Mouse (Mus musculus) midbrain, embryonic 10.5 days (tissue): ENCODE measurements around the gene Tmem170b. TPM values are rescaled to one million over a fixed set of nuclear protein-coding genes. Genes with fewer than 3 reads are reported as not detected.

Experiments used
- DNase-seq: peaks from one replicate; pipeline ENCODE4 v3.0.0-alpha.2; 2017; ENCODE audit warnings: low spot score
- H3K27ac ChIP-seq: fragments of 300-500 bp; sonication (generic); replicated peaks from 2 replicates; pipeline ENCODE4 v1.5.1; 2016; ENCODE audit warnings: mild to moderate bottlenecking
- H3K27me3 ChIP-seq: fragments of 300-500 bp; sonication (generic); 2 replicates; pipeline ENCODE4 v1.6.1; 2016; ENCODE audit warnings: low read depth, mild to moderate bottlenecking; ENCODE audit not compliant: poor library complexity, severe bottlenecking
- H3K36me3 ChIP-seq: fragments of 300-500 bp; sonication (generic); 2 replicates; pipeline ENCODE4 v1.6.1; 2016; ENCODE audit warnings: mild to moderate bottlenecking, moderate library complexity
- H3K4me1 ChIP-seq: fragments of 300-500 bp; sonication (generic); 2 replicates; pipeline ENCODE4 v1.6.1; 2016
- H3K4me3 ChIP-seq: fragments of 300-500 bp; sonication (generic); 2 replicates; pipeline ENCODE4 v1.5.1; 2016; ENCODE audit warnings: mild to moderate bottlenecking, moderate library complexity
- H3K9me3 ChIP-seq: fragments of 300-500 bp; sonication (generic); replicated peaks from 2 replicates; pipeline ENCODE4 v1.6.1; 2016; ENCODE audit warnings: mild to moderate bottlenecking
- WGBS: fragments of 180-500 bp; shearing (Covaris S2); methylation state at CpG from one replicate; pipeline ENCODE4 v1.1.7; 2016; 5-methylcytosine and 5-hydroxymethylcytosine counted together
- polyA plus RNA-seq: library from polyadenylated mRNA; unstranded; fragments of >200 nt; fragmentation: Nextera tagmentation; extraction: Ambion mirVana; gene quantifications from 2 replicates; pipeline ENCODE4 v1.2.1, GENCODE M21; 2016

Gene Tmem170b
- polyA plus RNA-seq, 1 experiment from 2014 or later = 13.4 TPM

DNA sequence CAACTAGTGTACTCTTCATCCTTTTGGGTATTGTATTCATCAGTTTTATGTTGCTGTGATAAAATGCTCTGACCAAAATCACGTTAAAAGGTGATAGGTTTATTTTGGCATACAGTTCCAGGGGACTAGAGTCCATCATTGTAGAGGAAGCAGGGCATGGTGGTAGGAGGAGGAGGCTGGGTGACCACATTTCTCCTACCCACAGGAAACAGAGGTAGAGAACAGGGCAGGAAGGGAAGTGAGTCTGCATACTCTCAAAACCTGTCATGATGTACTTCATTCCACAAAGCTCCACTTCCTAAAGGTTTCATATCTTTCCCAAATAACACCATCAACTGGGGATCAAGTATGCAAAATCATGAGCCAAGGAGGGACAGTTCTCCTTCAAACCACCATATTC lies 18.4 kb downstream of the Tmem170b start:
- DNase-seq = no peak
- Histone ChIP-seq H3K4me3 (no peak overlapping the region), H3K9me3 (no peaks in the 10 kb centered on the region), H3K27ac (no peak overlapping the region), H3K27me3 (no peaks in the 10 kb centered on the region), H3K36me3 (peaks cover 6% of the 10 kb centered on the region; the same call in 1 of the 2 replicates), H3K4me1 (peaks cover 7% of the 10 kb centered on the region; the same call in 1 of the 2 replicates)
- WGBS = 90% methylated on average over 1 of the region's 1 CpGs

DNA sequence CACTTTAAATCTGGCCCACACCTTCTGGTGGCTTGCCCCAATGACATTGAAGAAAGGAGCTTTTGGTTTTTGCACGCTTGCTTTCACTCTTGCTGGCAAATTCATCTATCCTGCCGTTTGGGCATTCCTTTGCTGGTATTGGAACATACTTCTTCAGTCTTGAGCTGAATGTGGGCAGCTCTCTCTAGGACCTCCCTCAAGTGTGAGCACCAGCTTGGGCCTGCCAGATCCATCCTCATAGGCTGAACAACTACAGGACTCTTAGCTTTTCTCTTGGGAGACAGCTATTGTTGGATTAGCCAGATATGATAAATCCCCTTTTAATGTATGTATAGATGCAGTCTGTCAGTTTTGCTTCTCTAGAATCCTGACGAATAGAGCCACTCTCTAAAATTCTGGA lies 19.5 kb downstream of the Tmem170b start:
- WGBS = 83% methylated on average over 3 of the region's 3 CpGs
- Histone ChIP-seq H3K36me3 (peaks cover 9% of the 10 kb centered on the region; the same call in 1 of the 2 replicates), H3K9me3 (no peaks in the 10 kb centered on the region), H3K4me1 (peaks cover 7% of the 10 kb centered on the region; the same call in 1 of the 2 replicates), H3K27me3 (no peaks in the 10 kb centered on the region), H3K4me3 (no peak overlapping the region), H3K27ac (no peak overlapping the region)
- DNase-seq = no peak

DNA sequence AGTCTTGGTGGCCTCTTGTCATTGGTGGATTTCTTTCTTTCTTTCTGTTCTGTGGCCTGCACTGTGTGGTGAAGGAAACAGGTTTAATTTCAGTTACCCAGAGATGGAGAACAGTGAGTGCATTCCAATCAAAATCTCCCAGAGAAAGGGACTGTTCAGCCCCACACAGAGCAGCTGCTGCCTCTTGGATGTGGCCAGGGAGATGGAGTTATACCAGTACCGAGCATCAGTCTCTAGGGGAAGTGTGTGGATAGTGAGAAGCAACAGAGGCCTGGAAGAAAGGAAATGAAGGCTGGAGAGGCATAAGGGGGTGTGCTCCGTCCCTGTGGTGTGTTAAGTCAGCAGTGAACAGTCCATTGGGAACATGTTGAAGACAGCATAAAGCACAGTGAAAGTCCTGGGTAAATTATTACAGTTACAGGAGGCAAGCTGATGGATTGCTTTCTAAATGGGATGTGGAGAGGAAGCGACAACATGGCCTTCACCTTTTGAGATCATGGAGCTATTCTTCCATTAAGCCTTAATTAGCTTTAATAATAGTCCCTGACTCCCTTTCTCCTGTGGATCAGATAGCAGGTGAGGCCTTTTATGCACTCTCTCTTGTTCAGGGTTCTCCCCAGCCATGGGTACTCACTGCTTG lies 21.7 kb downstream of the Tmem170b start:
- Histone ChIP-seq H3K9me3 (no peaks in the 10 kb centered on the region), H3K4me1 (peaks cover 7% of the 10 kb centered on the region; the same call in 1 of the 2 replicates), H3K36me3 (peaks cover 14% of the 10 kb centered on the region), H3K4me3 (no peak overlapping the region), H3K27me3 (no peaks in the 10 kb centered on the region), H3K27ac (no peak overlapping the region)
- WGBS = 79% methylated on average over 3 of the region's 3 CpGs
- no peak for DNase-seq

DNA sequence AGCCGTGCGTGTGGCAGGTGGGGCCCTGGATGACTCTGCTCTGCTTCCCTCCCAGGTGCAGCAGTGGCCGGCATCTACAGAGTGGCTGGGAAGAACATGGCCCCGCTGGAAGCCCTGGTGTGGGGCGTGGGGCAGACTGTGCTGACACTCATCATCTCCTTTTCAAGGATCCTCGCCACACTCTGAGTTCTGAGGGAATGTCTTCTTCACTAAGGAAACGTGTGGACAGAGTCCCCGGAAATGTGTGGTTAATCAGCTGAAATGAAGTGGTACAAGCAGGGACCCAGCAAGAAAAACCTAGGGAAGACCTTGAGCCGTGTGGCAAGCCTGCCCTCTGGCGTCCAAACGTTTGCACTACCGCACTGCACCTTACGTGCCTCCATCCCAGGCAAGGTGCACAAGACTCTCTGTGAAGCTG lies 28.7 kb downstream of the Tmem170b start:
- Histone ChIP-seq H3K27ac (no peak overlapping the region), H3K4me3 (no peak overlapping the region), H3K9me3 (no peaks in the 10 kb centered on the region), H3K4me1 (no peaks in the 10 kb centered on the region), H3K27me3 (no peaks in the 10 kb centered on the region), H3K36me3 (peaks cover 6% of the 10 kb centered on the region; the same call in 1 of the 2 replicates)
- WGBS = 27% methylated on average over 13 of the region's 13 CpGs
- DNase-seq = peak; percentile 57

DNA sequence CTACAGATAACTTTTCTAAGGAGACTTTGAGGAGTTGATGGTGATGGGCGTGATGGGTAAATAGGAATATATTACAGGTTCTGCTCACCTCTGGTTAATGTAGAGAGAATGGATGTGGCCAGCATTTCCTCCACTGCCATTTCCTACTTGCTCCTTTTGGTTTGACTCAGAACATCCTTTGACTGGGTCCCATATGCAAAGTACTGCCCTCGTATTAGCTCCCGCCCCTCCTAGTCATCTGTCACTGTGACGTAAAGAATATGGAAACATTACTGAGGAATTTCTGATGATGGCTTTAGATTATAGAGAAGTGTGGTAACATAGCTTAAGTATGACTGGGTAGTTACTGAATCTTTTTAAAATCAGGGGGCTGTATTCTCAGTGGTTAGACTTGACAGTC lies 32.4 kb downstream of the Tmem170b start:
- Histone ChIP-seq H3K4me3 (no peak overlapping the region), H3K27me3 (no peaks in the 10 kb centered on the region), H3K9me3 (no peaks in the 10 kb centered on the region), H3K27ac (no peak overlapping the region), H3K4me1 (no peaks in the 10 kb centered on the region), H3K36me3 (no peaks in the 10 kb centered on the region)
- 92% methylated on average over 4 of the region's 4 CpGs for WGBS
- no peak for DNase-seq

DNA sequence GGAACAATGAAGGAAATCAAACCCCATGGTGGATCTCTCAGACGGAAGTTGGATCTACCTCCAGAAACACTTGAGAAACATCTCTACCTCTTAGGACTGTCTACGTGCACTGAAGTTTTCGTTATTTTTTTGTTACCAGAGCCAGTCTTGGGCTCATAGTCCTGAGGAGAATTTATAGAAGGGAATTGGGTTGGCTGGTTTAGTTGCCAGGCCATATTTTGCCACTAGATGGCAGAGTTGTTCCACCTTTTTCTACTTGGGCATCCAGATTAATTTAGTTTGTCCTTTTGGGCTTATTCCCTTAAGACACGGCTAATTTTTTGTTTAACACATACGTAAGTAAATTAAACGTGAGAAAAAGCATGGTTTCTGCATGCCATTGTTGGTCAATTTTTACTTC lies 37.1 kb downstream of the Tmem170b start:
- H3K4me1 ChIP-seq = peaks cover 37% of the 10 kb centered on the region
- no peaks in the 10 kb centered on the region for H3K27me3 ChIP-seq
- no peak overlapping the region for H3K4me3 ChIP-seq
- H3K9me3 ChIP-seq = no peaks in the 10 kb centered on the region
- peak; percentile 45 for DNase-seq
- H3K36me3 ChIP-seq = no peaks in the 10 kb centered on the region
- no peak overlapping the region for H3K27ac ChIP-seq
- 37% methylated on average over 6 of the region's 6 CpGs for WGBS

DNA sequence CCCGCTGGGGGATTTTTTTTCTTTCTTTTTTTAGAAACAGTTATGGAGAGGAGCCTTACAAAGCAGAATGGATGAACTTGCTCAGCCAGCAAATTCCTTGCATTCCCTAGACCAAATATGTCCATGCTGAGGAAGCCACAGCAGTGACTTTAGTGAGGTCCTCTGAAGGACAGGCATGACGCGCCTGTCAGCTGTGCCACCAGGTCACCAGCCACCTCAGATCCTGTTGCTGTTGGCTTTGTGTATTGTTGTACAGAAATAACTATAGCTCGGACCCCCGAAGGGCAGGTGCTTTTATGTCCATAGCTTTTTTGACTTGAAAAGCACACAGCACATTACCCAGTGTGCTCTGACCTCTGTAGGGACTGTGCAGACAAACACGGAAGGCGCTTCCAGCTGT lies 38.1 kb downstream of the Tmem170b start:
- WGBS = 72% methylated on average over 7 of the region's 7 CpGs
- H3K27me3 ChIP-seq = no peaks in the 10 kb centered on the region
- peaks cover 38% of the 10 kb centered on the region for H3K4me1 ChIP-seq
- no peak overlapping the region for H3K4me3 ChIP-seq
- H3K27ac ChIP-seq = peak overlapping the region; percentile 17; the same call in 1 of the 2 replicates
- H3K36me3 ChIP-seq = no peaks in the 10 kb centered on the region
- peak; percentile 19 for DNase-seq
- no peaks in the 10 kb centered on the region for H3K9me3 ChIP-seq

DNA sequence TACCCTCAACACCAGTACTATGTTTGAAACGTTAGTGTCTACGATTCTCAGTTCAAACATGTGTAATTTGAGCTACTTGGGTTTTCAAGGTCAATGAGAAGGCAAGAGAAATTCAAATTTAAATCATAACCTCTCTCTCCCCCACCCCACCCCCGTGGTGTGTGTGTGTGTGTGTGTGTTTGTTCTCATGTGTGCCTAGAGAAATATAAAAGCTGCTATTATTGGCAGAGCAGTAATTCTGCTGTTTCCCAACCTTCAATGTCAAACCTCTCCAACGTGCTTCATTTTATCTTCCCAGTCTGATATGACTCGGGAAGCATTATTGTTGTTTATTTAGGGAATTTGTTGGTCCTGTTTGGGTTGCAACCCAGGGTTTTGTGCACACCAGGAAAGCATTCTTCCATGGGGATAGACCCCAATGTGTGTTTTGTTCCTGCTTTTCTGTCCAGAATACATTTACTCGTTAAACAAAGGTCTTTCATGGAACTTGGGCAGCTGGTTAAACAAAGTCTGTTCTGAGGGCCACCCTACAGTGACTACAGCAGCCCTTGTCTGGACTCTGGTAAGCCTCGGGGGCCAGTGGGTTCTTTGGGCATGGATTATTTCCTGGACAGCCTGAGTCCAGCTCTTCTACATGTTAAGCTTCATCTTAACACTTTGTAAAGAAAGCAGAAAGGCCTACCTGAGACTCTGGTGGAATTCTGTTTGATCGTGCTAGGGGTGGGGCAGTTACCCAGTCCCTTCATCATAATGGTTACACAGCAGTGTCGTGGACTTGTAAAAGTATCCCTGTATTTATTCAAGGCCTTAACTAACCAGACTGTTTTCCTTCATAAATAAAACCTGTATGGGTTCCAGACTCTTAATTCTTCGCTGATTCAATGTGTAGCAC lies 39.1 kb downstream of the Tmem170b start:
- Histone ChIP-seq H3K36me3 (no peaks in the 10 kb centered on the region), H3K27me3 (no peaks in the 10 kb centered on the region), H3K4me1 (peaks cover 41% of the 10 kb centered on the region), H3K9me3 (no peaks in the 10 kb centered on the region), H3K4me3 (no peak overlapping the region), H3K27ac (peak overlapping the region; percentile 49; the same call in 1 of the 2 replicates)
- 63% methylated on average over 10 of the region's 10 CpGs for WGBS
- DNase-seq = no peak

DNA sequence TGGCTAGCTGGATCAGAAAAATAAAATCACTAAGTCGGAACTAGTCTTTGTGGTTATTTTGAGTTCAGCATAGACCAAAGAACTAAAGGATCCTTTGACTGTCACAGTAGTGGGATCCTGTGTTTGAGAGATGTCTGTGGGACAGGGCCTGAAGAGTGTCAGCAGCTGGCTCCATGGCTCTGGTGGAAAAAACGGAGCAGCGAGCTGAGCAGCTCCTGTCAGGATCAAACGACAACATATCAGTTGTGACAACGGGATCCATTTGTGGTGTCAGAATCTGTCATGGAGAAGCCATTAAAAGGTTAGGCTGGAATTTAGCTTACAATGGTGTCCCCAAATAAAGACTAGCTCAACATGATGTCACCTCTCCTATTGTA lies 39.8 kb downstream of the Tmem170b start:
- H3K27me3 ChIP-seq = no peaks in the 10 kb centered on the region
- no peaks in the 10 kb centered on the region for H3K36me3 ChIP-seq
- 67% methylated on average over 5 of the region's 5 CpGs for WGBS
- peak overlapping the region; percentile 49; the same call in 1 of the 2 replicates for H3K27ac ChIP-seq
- peaks cover 41% of the 10 kb centered on the region for H3K4me1 ChIP-seq
- no peaks in the 10 kb centered on the region for H3K9me3 ChIP-seq
- no peak overlapping the region for H3K4me3 ChIP-seq
- DNase-seq = no peak

DNA sequence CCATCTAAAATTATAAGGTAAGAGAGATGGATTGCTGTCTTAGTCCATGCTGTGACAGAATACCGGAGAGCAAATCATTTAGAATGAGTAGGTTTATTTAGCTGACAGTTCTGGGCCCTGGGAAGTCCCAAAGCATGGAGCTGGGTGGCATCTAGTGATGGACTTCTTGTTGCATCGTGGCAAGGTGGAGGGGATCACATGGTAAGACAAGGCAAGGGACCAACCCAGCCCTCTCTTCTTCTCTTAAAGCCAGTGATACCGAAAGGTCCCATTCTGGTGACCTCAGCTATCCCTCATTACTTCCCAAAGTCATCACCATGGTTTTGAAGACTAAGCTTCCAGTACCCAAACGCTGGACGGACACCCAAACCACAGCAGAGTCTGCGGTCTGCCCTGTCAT lies 42.3 kb downstream of the Tmem170b start:
- H3K27me3 ChIP-seq = no peaks in the 10 kb centered on the region
- H3K4me3 ChIP-seq = no peak overlapping the region
- H3K27ac ChIP-seq = no peak overlapping the region
- WGBS = 88% methylated on average over 6 of the region's 6 CpGs
- no peaks in the 10 kb centered on the region for H3K9me3 ChIP-seq
- no peaks in the 10 kb centered on the region for H3K36me3 ChIP-seq
- peaks cover 41% of the 10 kb centered on the region for H3K4me1 ChIP-seq
- no peak for DNase-seq

DNA sequence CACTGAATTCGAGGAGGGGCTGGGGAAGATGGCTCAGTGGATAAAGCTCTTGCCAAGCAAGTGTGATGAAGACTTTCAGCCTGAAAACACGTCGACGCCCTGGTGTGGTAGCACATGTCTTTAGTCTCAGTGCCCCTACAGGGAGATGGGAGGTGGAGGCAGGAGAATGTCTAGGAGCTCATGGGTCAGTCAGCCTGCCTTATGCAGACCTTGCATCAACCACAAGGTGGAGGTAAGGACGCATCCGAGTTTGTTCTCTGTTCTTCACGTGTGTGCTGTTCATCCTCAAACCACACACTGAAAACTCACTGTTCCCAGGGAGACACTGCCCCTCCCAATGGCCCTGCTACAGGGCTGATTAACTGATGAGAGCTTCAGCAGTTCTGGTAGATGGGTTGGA lies 45.0 kb downstream of the Tmem170b start:
- H3K36me3 ChIP-seq = no peaks in the 10 kb centered on the region
- DNase-seq = no peak
- no peak overlapping the region for H3K27ac ChIP-seq
- H3K9me3 ChIP-seq = no peaks in the 10 kb centered on the region
- no peaks in the 10 kb centered on the region for H3K27me3 ChIP-seq
- whole genome bisulfite sequencing = 77% methylated on average over 7 of the region's 7 CpGs
- peaks cover 17% of the 10 kb centered on the region for H3K4me1 ChIP-seq
- H3K4me3 ChIP-seq = no peak overlapping the region

DNA sequence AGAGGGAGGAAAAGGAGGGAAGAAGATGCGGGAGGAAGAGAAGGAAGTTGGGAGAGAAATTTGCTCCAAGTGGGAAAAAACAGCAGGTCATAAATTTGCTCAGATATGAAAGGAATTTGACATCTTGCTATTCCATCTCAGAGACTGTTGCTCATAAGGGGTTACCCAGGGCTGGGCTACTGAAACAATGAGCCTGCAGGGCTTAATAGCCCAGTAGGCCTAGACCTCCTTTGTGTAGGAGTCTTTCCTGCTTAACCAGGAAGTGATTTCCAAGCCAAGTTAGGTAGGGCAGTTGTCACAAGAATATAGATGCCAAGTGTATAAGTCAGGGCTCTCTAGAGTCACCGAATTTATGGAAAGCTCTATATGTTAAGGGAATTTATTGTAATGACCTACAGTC lies 48.1 kb downstream of the Tmem170b start:
- H3K27me3 ChIP-seq = no peaks in the 10 kb centered on the region
- H3K9me3 ChIP-seq = no peaks in the 10 kb centered on the region
- peaks cover 3% of the 10 kb centered on the region; the same call in 1 of the 2 replicates for H3K4me1 ChIP-seq
- WGBS = 85% methylated on average over 2 of the region's 2 CpGs
- H3K4me3 ChIP-seq = no peak overlapping the region
- H3K36me3 ChIP-seq = no peaks in the 10 kb centered on the region
- H3K27ac ChIP-seq = no peak overlapping the region
- DNase-seq = no peak

DNA sequence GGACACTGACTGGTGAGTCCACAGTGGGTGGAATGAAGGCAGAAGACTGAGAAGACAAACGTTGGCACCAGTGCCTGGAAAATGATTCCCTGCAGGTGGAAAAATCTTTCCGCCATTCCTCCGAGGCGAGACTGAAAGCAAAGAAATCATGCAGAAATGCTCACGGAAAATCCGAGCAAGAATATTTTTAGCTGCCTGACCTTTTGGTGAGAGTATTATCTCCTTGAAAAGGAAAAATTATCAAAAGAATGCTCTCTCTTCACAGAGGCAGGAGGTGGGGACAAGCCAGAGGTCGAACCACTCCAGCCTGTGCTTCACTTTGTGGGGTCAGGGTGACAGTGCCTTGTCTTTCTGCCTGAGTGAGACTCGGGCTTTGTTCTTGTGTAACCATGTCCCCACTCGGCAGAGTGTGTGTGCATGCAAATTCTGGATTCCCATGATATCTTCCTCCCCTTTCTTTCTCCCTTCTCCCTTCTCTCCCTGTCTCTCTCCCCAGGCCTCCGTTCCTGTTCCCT lies 49.9 kb downstream of the Tmem170b start:
- DNase-seq = no peak
- 78% methylated on average over 10 of the region's 10 CpGs for WGBS
- no peak overlapping the region for H3K4me3 ChIP-seq
- H3K36me3 ChIP-seq = no peaks in the 10 kb centered on the region
- H3K9me3 ChIP-seq = no peaks in the 10 kb centered on the region
- peaks cover 11% of the 10 kb centered on the region for H3K4me1 ChIP-seq
- peak overlapping the region; percentile 46; the same call in 1 of the 2 replicates for H3K27ac ChIP-seq
- H3K27me3 ChIP-seq = no peaks in the 10 kb centered on the region
